Mouse (Mus musculus): Measurements from ENCODE around the gene Lrrc45. TPM values are rescaled to one million over a fixed set of nuclear protein-coding genes. Genes with fewer than 3 reads are reported as not detected.
"Not testable (repeated sequence)": the region's sequence is repeated elsewhere in the genome, so short reads cannot be mapped to it uniquely, and the experiment has no call there.

Gene Lrrc45
- polyA plus RNA-seq, 1 experiment = 114 TPM

DNA sequence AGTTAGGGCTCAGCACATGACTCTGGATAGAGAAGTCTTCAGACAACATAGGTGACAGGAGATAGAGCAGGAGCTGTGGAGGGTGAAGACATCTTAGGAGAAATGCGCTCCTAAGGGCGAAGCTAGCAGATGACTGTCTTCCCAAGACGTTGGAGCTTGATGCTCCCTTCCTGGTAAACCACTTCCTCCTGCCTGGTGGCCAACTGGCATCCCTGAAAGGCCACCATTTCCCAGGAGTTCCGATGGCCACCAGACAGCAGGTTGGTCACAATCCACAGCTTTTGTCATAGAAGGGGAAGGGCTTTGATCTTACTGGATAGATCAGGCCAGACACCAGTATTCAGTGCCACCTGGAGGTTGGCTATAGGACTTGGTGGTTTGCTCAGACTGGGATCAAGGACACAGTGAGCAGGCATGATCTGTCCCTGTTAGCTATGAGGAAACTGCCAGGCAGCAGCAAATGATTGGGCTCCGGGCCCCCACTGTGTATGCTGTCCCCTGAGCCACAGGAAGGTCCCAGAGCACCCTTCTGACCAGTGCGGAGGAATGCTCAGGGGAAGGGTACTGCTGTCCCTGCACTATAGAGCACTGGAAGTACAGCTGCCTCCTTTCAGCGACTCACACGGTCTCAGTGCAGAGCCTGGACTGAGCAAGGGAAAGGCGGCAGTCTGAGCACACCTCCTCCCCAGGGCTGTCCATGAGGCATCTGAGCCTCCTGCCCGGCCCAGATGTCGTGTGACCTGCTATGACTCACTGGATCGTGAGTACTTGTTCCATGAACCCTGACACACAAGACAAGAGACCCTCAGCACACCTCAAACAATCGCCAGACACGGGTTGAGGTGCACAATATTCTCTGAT lies 48.3 kb downstream of the Lrrc45 start:
- Histone ChIP-seq H3K27ac (ENCODE audit: insufficient read depth, low read length) (no peak overlapping the region), H3K4me1 (ENCODE audit: control insufficient read depth, insufficient read depth, low read length) (no peaks in the 10 kb centered on the region), H3K4me3 (ENCODE audit: insufficient read depth, low read length) (no peak overlapping the region)
- TF ChIP-seq CTCF (IDR thresholded peaks at IDR 0.05; ENCODE audit: extremely low read depth, insufficient read depth, low read length) (no peak), POLR2A (IDR thresholded peaks at IDR 0.05; ENCODE audit: extremely low read depth, insufficient read depth, low read length) (no peak)

DNA sequence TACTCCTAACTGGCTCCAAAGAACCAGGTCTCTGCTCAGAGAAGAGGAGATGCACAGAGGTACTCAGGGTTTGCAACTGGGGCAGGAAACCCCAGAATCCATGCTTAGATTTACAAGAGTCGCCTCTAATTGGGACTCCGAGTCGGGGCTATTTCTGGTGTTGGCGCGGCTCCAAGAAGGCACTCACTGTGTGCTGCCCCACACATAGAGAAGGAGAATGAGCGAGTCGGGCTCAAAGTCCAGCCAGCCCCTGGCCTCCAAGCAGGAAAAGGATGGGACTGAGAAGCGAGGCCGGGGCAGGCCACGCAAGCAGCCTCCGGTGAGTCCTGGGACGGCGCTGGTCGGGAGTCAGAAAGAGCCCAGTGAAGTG lies 48.9 kb downstream of the Lrrc45 start, which contains the start of gene Hmga1b:
Gene Hmga1b, plus strand, starts transcription at position 123 of the 370 bp plus-strand sequence.
- H3K27ac ChIP-seq (ENCODE audit: insufficient read depth, low read length); H3K4me1 ChIP-seq (ENCODE audit: control insufficient read depth, insufficient read depth, low read length); H3K4me3 ChIP-seq (ENCODE audit: insufficient read depth, low read length): not testable (repeated sequence)

DNA sequence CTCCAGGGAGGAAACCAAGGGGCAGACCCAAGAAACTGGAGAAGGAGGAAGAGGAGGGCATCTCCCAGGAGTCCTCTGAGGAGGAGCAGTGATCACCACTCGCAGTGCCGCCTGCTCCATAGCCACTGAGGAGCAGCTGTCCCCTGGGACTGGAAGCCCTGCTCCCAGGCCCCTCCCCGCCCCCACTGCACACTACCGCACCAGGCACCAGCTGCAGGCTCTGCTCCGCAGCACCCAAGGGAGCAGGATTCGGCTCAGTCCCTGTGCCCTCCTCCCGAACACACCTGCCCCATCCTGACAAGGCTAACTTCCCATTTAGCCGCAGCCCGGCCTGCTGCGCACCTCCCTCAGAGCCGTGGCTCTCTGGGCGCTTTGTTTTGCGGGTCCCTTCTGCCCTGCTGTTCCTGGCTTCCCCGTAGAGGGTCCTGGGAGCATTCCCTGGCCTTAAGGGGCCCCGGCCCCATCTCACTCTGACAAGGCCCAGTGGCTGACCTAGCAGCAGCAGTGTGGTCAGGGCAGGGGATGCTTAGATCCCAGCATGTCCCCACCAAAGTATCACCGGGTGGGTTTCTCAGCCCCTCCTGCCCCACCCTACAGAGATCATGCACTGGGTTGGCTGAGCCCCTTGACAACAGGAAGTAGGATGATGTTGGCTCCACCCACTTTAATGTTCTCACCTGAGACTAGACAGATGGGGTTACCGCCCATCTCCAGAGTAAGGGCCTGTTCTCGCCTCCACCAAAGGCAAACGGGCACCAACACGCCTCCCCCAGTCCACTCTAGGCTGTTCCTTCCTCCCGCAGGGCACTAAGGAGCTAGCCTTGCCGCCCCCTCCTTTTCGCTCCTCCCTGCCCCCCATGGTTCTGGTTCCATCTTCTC lies 49.6 kb downstream of the Lrrc45 start:
- H3K4me3 ChIP-seq (ENCODE audit: insufficient read depth, low read length); H3K27ac ChIP-seq (ENCODE audit: insufficient read depth, low read length); H3K4me1 ChIP-seq (ENCODE audit: control insufficient read depth, insufficient read depth, low read length): not testable (repeated sequence)

DNA sequence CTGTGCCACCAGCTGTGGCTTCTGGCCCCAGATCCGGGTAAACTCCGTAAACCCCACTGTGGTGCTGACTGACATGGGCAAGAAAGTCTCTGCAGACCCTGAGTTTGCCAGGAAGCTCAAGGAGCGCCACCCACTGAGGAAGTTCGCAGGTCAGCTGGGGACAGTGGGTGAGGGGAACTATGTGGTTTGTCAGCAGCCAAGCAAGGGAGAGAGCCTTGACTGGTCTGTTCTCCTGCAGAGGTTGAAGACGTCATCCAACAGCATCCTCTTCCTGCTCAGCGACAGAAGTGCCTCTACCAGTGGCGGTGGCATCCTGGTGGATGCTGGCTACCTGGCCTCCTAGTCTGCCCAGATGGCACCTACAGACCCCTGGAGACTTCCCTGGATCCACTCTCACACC lies 53.3 kb downstream of the Lrrc45 start:
- not testable (repeated sequence) for H3K4me1 ChIP-seq (ENCODE audit: control insufficient read depth, insufficient read depth, low read length); H3K27ac ChIP-seq (ENCODE audit: insufficient read depth, low read length); H3K4me3 ChIP-seq (ENCODE audit: insufficient read depth, low read length)

DNA sequence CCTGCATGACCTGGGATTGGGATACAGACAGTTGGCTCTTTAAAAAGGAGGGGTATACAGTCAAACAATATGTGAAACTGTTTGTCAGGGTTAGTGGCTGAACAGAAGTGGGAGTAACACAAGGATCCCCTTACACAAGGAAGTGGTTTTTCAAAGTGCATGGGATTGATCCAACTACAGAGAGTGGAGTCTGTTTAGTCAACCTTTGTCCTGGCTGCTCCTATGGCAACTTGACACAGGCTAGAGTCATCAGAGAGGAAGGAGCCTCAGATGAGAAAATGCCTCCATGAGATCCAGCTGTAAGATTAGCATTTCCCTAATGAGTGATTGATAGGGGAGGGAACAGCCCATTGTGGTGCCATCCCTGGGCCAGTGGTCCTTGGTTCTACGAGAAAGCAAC lies 54.5 kb downstream of the Lrrc45 start:
- TF ChIP-seq POLR2A (IDR thresholded peaks at IDR 0.05; ENCODE audit: extremely low read depth, insufficient read depth, low read length) = no peak
- no peak for TF ChIP-seq CTCF (IDR thresholded peaks at IDR 0.05; ENCODE audit: extremely low read depth, insufficient read depth, low read length)
- H3K4me3 ChIP-seq (ENCODE audit: insufficient read depth, low read length) = no peak overlapping the region
- H3K4me1 ChIP-seq (ENCODE audit: control insufficient read depth, insufficient read depth, low read length) = no peaks in the 10 kb centered on the region
- H3K27ac ChIP-seq (ENCODE audit: insufficient read depth, low read length) = no peak overlapping the region

Other genes with a start within 250 kb of the Lrrc45 start
- 46.0 and 46.2 TPM in 2 replicates for gene Arl16, start 246.3 kb upstream of the Lrrc45 start, polyA plus RNA-seq (2012; rRNA removed)
- gene Mrpl12, start 229.3 kb upstream of the Lrrc45 start, polyA plus RNA-seq (2012; rRNA removed) = 96.3 and 96.6 TPM in 2 replicates
- 29.0 and 30.0 TPM in 2 replicates for gene Slc25a10, start 222.1 kb upstream of the Lrrc45 start, polyA plus RNA-seq (2012; rRNA removed)
- gene Gcgr, start 183.2 kb upstream of the Lrrc45 start, polyA plus RNA-seq (2012; rRNA removed) = 0.13 TPM in 2 replicates
- gene Mcrip1, start 164.2 kb upstream of the Lrrc45 start, polyA plus RNA-seq (2012; rRNA removed) = 158 and 160 TPM in 2 replicates
- gene Ppp1r27, start 162.8 kb upstream of the Lrrc45 start, polyA plus RNA-seq (2012; rRNA removed) = not detected in 2 replicates
- 88.9 and 91.2 TPM in 2 replicates for gene P4hb, start 140.7 kb upstream of the Lrrc45 start, polyA plus RNA-seq (2012; rRNA removed)
- gene Arhgdia, start 132.3 kb upstream of the Lrrc45 start, polyA plus RNA-seq (2012; rRNA removed) = 416 and 442 TPM in 2 replicates
- gene Alyref, start 115.6 kb upstream of the Lrrc45 start, polyA plus RNA-seq (2012; rRNA removed) = 42.1 and 46.9 TPM in 2 replicates
- 148 and 161 TPM in 2 replicates for gene Anapc11, start 115.5 kb upstream of the Lrrc45 start, polyA plus RNA-seq (2012; rRNA removed)
- 0.58 and 1.1 TPM in 2 replicates for gene Npb, start 105.4 kb upstream of the Lrrc45 start, polyA plus RNA-seq (2012; rRNA removed)
- 281 and 289 TPM in 2 replicates for gene Pcyt2, start 96.0 kb upstream of the Lrrc45 start, polyA plus RNA-seq (2012; rRNA removed)
- 98.2 and 105 TPM in 2 replicates for gene Sirt7, start 88.7 kb upstream of the Lrrc45 start, polyA plus RNA-seq (2012; rRNA removed)
- gene Mafg, start 80.3 kb upstream of the Lrrc45 start, polyA plus RNA-seq (2012; rRNA removed) = 83.7 and 83.9 TPM in 2 replicates
- 2.2 and 3.6 TPM in 2 replicates for gene Pycr1, start 70.2 kb upstream of the Lrrc45 start, polyA plus RNA-seq (2012; rRNA removed)
- 3.4 and 3.6 TPM in 2 replicates for gene Myadml2, start 65.8 kb upstream of the Lrrc45 start, polyA plus RNA-seq (2012; rRNA removed)
- 6.8 and 7.1 TPM in 2 replicates for gene Notum, start 52.8 kb upstream of the Lrrc45 start, polyA plus RNA-seq (2012; rRNA removed)
- gene Aspscr1, start 41.0 kb upstream of the Lrrc45 start, polyA plus RNA-seq (2012; rRNA removed) = 46.2 and 46.8 TPM in 2 replicates
- gene Cenpx, start 187 bp upstream of the Lrrc45 start, polyA plus RNA-seq (2012; rRNA removed) = 36.2 and 40.2 TPM in 2 replicates
- gene Rac3, start 7.5 kb downstream of the Lrrc45 start, polyA plus RNA-seq (2012; rRNA removed) = 60.4 and 72.2 TPM in 2 replicates
- 20.5 and 21.3 TPM in 2 replicates for gene Dcxr, start 13.4 kb downstream of the Lrrc45 start, polyA plus RNA-seq (2012; rRNA removed)
- gene Cbr2, start 18.2 kb downstream of the Lrrc45 start, polyA plus RNA-seq (2012; rRNA removed) = 4.6 and 4.9 TPM in 2 replicates
- gene Hmga1b, start 48.9 kb downstream of the Lrrc45 start, polyA plus RNA-seq (2012; rRNA removed) = 1.4 and 2.8 TPM in 2 replicates
- gene Rfng, start 70.3 kb downstream of the Lrrc45 start, polyA plus RNA-seq (2012; rRNA removed) = 98.9 and 103 TPM in 2 replicates
- gene Gps1, start 70.3 kb downstream of the Lrrc45 start, polyA plus RNA-seq (2012; rRNA removed) = 223 and 224 TPM in 2 replicates
- gene Dus1l, start 82.5 kb downstream of the Lrrc45 start, polyA plus RNA-seq (2012; rRNA removed) = 49.8 and 51.3 TPM in 2 replicates
- gene Fasn, start 110.6 kb downstream of the Lrrc45 start, polyA plus RNA-seq (2012; rRNA removed) = 219 and 242 TPM in 2 replicates
- gene Ccdc57, start 218.9 kb downstream of the Lrrc45 start, polyA plus RNA-seq (2012; rRNA removed) = 11.0 and 13.1 TPM in 2 replicates
- 6.1 and 7.1 TPM in 2 replicates for gene Slc16a3, start 234.6 kb downstream of the Lrrc45 start, polyA plus RNA-seq (2012; rRNA removed)